In the genomic region with DNA sequence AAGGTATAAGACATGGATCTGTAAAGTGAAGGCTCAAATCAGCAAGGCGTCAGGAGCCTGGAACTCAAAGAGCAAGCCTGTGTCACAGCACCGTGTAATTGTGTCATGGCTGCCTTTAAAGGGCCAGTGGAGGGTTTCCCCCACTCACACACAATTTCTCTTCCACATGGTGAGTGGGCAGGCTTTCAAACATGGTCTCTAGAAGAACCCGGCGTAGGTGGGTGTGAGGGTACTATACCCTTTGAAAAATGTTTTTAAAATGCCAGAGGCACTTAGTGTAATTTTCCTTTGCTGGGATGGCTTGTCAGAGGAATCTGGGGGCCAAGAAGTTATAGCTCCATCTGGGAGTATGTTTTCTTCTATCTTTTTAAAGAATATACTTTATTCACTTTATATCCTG, we compare ENCODE assay signal across 22 mouse cellular contexts.
DNase-seq lines count a peak whose midpoint lies in the region; ATAC-seq and TF ChIP-seq lines count a peak whose summit lies in the region.
"Had no signal": no experiment of that assay in that cellular context is flagged by ENCODE, and none has a peak within 500 bp of the region (broad histone marks: within the 10 kb centered on the region; RNA-seq: fewer than 3 reads in every experiment).

No protein-coding gene starts in this region.

- no peaks in the 10 kb centered on the region for H3K4me1 ChIP-seq in kidney, embryonic 15.5 days

- H3K27me3 ChIP-seq in kidney, embryonic 15.5 days = no peaks in the 10 kb centered on the region
- H3K27me3 ChIP-seq: CH12.LX, Patski had no signal

- H3K4me2 ChIP-seq in kidney, embryonic 15.5 days = no peak overlapping the region

- H3K9me3 ChIP-seq in kidney, embryonic 15.5 days (replicated peaks) = no peaks in the 10 kb centered on the region
- H3K9me3 ChIP-seq: G1E had no signal

- TF ChIP-seq CTCF in layer of hippocampus, adult 2 months (conservative IDR thresholded peaks at IDR 0.05) = no peak

- H3K9ac ChIP-seq in kidney, embryonic 15.5 days = no peak overlapping the region

- DNase-seq in layer of hippocampus, adult 2 months (ENCODE audit: low spot score in 2 of 2) = no peak
- DNase-seq in layer of hippocampus, postnatal 14 days (ENCODE audit: low spot score in 2 of 2) = no peak
- peak; percentile 46 for DNase-seq in right cerebral cortex, adult 18-20 months
- DNase-seq in right cerebral cortex, postnatal 14 days = no peak
- DNase-seq in brain, adult 2 months (ENCODE audit: low read depth, low spot score) = peak; percentile 49
- DNase-seq: adrenal gland, adult 2 months; adrenal gland, adult 8-10 months; adrenal gland, postnatal 10 days; adrenal gland, postnatal 14 days; adrenal gland, postnatal 25 days; adrenal gland, postnatal 36 days; B cell, adult 2 months; cerebellum, adult 11 months; cerebellum, adult 11-12 months; cerebellum, adult 18-20 months; cerebellum, adult 2 months had no signal

- H3K27ac ChIP-seq in layer of hippocampus, adult 2 months = peak overlapping the region; percentile 30
- no peak overlapping the region for H3K27ac ChIP-seq in kidney, embryonic 15.5 days

- WGBS in kidney, embryonic 15.5 days = 92% methylated on average over 4 of the region's 4 CpGs

- H3K36me3 ChIP-seq in kidney, embryonic 15.5 days = no peaks in the 10 kb centered on the region
- H3K36me3 ChIP-seq: G1E had no signal

- no peak overlapping the region for H3K4me3 ChIP-seq in layer of hippocampus, adult 2 months
- H3K4me3 ChIP-seq in kidney, embryonic 15.5 days (replicated peaks) = no peak overlapping the region

- ATAC-seq in kidney, embryonic 15.5 days (replicated peaks; ENCODE audit: low FRiP score) = no peak
- ATAC-seq: activated CD4-positive, CD25-positive, alpha-beta regulatory T cell, adult 4 months; CD4-positive, CD25-positive, alpha-beta regulatory T cell, adult 4 months; Patski had no signal

Comparison
In these comparisons a context has a peak if more than half of its experiments do, and no peak if none do; other contexts are left out.
1. DNase-seq: peak in right cerebral cortex, adult 18-20 months (single experiment) and brain, adult 2 months (single experiment); none in layer of hippocampus, adult 2 months (0 of 2), layer of hippocampus, postnatal 14 days (0 of 2) and right cerebral cortex, postnatal 14 days (single experiment).